In genomic region chr2:57111011-57111790, GRCm38 (mm10) we compare ENCODE assay signal across 10 mouse cellular contexts. TPM values are rescaled to one million over a fixed set of nuclear protein-coding genes. Genes with fewer than 3 reads are reported as not detected.
DNase-seq lines count a peak whose midpoint lies in the region; ATAC-seq and TF ChIP-seq lines count a peak whose summit lies in the region.
"Had no signal": no experiment of that assay in that cellular context is flagged by ENCODE, and none has a peak within 500 bp of the region (broad histone marks: within the 10 kb centered on the region; RNA-seq: fewer than 3 reads in every experiment).

No protein-coding gene starts in this region.

- H3K27me3 ChIP-seq in heart, embryonic 15.5 days: peaks cover 68% of the 10 kb centered on the region
- H3K27me3 ChIP-seq in embryonic facial prominence, embryonic 12.5 days: peaks cover 66% of the 10 kb centered on the region
- peaks cover 73% of the 10 kb centered on the region for H3K27me3 ChIP-seq in hindbrain, embryonic 15.5 days
- peaks cover 74% of the 10 kb centered on the region for H3K27me3 ChIP-seq in midbrain, postnatal 0 days (ENCODE audit: insufficient read depth, low read length)

- 15% methylated on average over 39 of the region's 39 CpGs for WGBS in heart, embryonic 15.5 days
- WGBS in embryonic facial prominence, embryonic 12.5 days: 7% methylated on average over 39 of the region's 39 CpGs
- WGBS in hindbrain, embryonic 15.5 days: 5% methylated on average over 39 of the region's 39 CpGs
- 4% methylated on average over 39 of the region's 39 CpGs for WGBS in midbrain, postnatal 0 days

- no peak overlapping the region for H3K27ac ChIP-seq in heart, embryonic 15.5 days
- H3K27ac ChIP-seq in embryonic facial prominence, embryonic 12.5 days: no peak overlapping the region
- H3K27ac ChIP-seq in hindbrain, embryonic 15.5 days (replicated peaks): no peak overlapping the region
- H3K27ac ChIP-seq in midbrain, postnatal 0 days (ENCODE audit: low read depth, low read length): no peak overlapping the region
- H3K27ac ChIP-seq: macrophage had no signal

- peak overlapping the region; percentile 23 for H3K4me3 ChIP-seq in heart, embryonic 15.5 days
- H3K4me3 ChIP-seq in embryonic facial prominence, embryonic 12.5 days: peak overlapping the region; percentile 2; the same call in 1 of the 2 replicates
- peak overlapping the region; percentile 23 for H3K4me3 ChIP-seq in hindbrain, embryonic 15.5 days
- H3K4me3 ChIP-seq in midbrain, postnatal 0 days (ENCODE audit: low read depth, low read length): peak overlapping the region; percentile 16; the same call in 1 of the 2 replicates

- H3K9me3 ChIP-seq in heart, embryonic 15.5 days (replicated peaks): no peaks in the 10 kb centered on the region
- no peaks in the 10 kb centered on the region for H3K9me3 ChIP-seq in embryonic facial prominence, embryonic 12.5 days
- H3K9me3 ChIP-seq in hindbrain, embryonic 15.5 days: no peaks in the 10 kb centered on the region
- H3K9me3 ChIP-seq in midbrain, postnatal 0 days (ENCODE audit: low read length): no peaks in the 10 kb centered on the region

- H3K4me1 ChIP-seq in heart, embryonic 15.5 days (replicated peaks): peaks cover 30% of the 10 kb centered on the region
- H3K4me1 ChIP-seq in embryonic facial prominence, embryonic 12.5 days: peaks cover 18% of the 10 kb centered on the region; the same call in 1 of the 2 replicates
- peaks cover 34% of the 10 kb centered on the region for H3K4me1 ChIP-seq in hindbrain, embryonic 15.5 days (replicated peaks)
- H3K4me1 ChIP-seq in midbrain, postnatal 0 days (ENCODE audit: insufficient read depth, low read length): 0 out of 2 replicates have a peak, but pooled peaks cover 6% of the 10 kb centered on the region

- no peaks in the 10 kb centered on the region for H3K36me3 ChIP-seq in heart, embryonic 15.5 days
- no peaks in the 10 kb centered on the region for H3K36me3 ChIP-seq in embryonic facial prominence, embryonic 12.5 days
- no peaks in the 10 kb centered on the region for H3K36me3 ChIP-seq in hindbrain, embryonic 15.5 days
- no peaks in the 10 kb centered on the region for H3K36me3 ChIP-seq in midbrain, postnatal 0 days (ENCODE audit: insufficient read depth, low read length)

- no peak overlapping the region for H3K9ac ChIP-seq in heart, embryonic 15.5 days
- H3K9ac ChIP-seq in embryonic facial prominence, embryonic 12.5 days: no peak overlapping the region
- no peak overlapping the region for H3K9ac ChIP-seq in hindbrain, embryonic 15.5 days
- H3K9ac ChIP-seq in midbrain, postnatal 0 days (replicated peaks; ENCODE audit: low read length, poor library complexity, severe bottlenecking): no peak overlapping the region

- peak overlapping the region; percentile 41 for H3K4me2 ChIP-seq in heart, embryonic 15.5 days
- H3K4me2 ChIP-seq in embryonic facial prominence, embryonic 12.5 days (replicated peaks): no peak overlapping the region
- H3K4me2 ChIP-seq in hindbrain, embryonic 15.5 days: peak overlapping the region; percentile 41
- 0 out of 2 replicates have a peak overlapping the region, but pooled peaks have one; percentile 12 for H3K4me2 ChIP-seq in midbrain, postnatal 0 days (ENCODE audit: low read depth, low read length, poor library complexity, severe bottlenecking)

- ATAC-seq in heart, embryonic 15.5 days (replicated peaks; ENCODE audit: insufficient number of reproducible peaks, insufficient read depth, low FRiP score, low read depth): no peak
- no peak for ATAC-seq in embryonic facial prominence, embryonic 12.5 days (ENCODE audit: insufficient number of reproducible peaks, insufficient read depth, low FRiP score, low TSS enrichment)
- ATAC-seq in hindbrain, embryonic 15.5 days (ENCODE audit: low FRiP score, low read depth): no peak
- no peak for ATAC-seq in midbrain, postnatal 0 days (ENCODE audit: low FRiP score)

- intact Hi-C loops in heart, postnatal 10 days (cut with DNase I): loop anchor here (5.0 to 10.0 kb wide), 2 partner anchors 206 to 996 kb away; no protein-coding TSS in a partner anchor

- no peak for TF ChIP-seq CTCF in midbrain, postnatal 0 days (IDR thresholded peaks at IDR 0.05)

- DNase-seq in heart, postnatal 10 days: no peak
- no peak for DNase-seq in midbrain, postnatal 0 days (ENCODE audit: low spot score)
- DNase-seq in right cerebral cortex, postnatal 25 days: no peak
- no peak for DNase-seq in cerebellum, postnatal 36 days
- no peak for DNase-seq in testis, postnatal 14 days (ENCODE audit: low spot score)
- DNase-seq: adrenal gland, postnatal 10 days had no signal

RNA-seq across cellular contexts. Expression of gene Nr4a2, which starts 12.6 kb away (rescaled TPM):
- polyA plus RNA-seq in heart, embryonic 15.5 days (2015; fragmentation: Nextera tagmentation; extraction: Ambion mirVana): 2.1 and 3.1 TPM in 2 replicates
- 1 to 10 TPM; 2.3 TPM for total RNA-seq in heart, postnatal 10 days (2021)
- polyA plus RNA-seq in embryonic facial prominence, embryonic 12.5 days (2016; fragmentation: Nextera tagmentation; extraction: Ambion mirVana): 7.5 and 8.4 TPM in 2 replicates
- 16.6 and 24.7 TPM in 2 replicates for polyA plus RNA-seq in hindbrain, embryonic 15.5 days (2015; fragmentation: Nextera tagmentation; extraction: Ambion mirVana)
- 12.6 and 14.6 TPM in 2 replicates for total RNA-seq in midbrain, postnatal 0 days (2014; rRNA removed)
- polyA plus RNA-seq in midbrain, postnatal 0 days (2015; fragmentation: Nextera tagmentation; extraction: Ambion mirVana): 15.4 and 19.4 TPM in 2 replicates
